Comparison of ENCODE assay signal across 9 mouse cellular contexts in genomic region chr6:126154372-126154982, GRCm38 (mm10). TPM values are rescaled to one million over a fixed set of nuclear protein-coding genes. Genes with fewer than 3 reads are reported as not detected.
DNase-seq lines count a peak whose midpoint lies in the region; ATAC-seq and TF ChIP-seq lines count a peak whose summit lies in the region.
"Had no signal": no experiment of that assay in that cellular context is flagged by ENCODE, and none has a peak within 500 bp of the region (broad histone marks: within the 10 kb centered on the region; RNA-seq: fewer than 3 reads in every experiment).

No protein-coding gene starts in this region.

- no peaks in the 10 kb centered on the region for H3K27me3 ChIP-seq in forebrain, embryonic 15.5 days
- H3K27me3 ChIP-seq: limb, embryonic 15.5 days had no signal

- 49% methylated on average over 8 of the region's 8 CpGs for WGBS in forebrain, embryonic 15.5 days

- peak; percentile 84 for ATAC-seq in frontal cortex, adult (ENCODE audit: low TSS enrichment)
- no peak for ATAC-seq in forebrain, embryonic 15.5 days (replicated peaks)

- TF ChIP-seq CTCF in embryonic fibroblast, embryonic 13.5 days (IDR thresholded peaks at IDR 0.05; ENCODE audit: borderline replicate concordance, insufficient read depth, low read length): peak; percentile 65; the same call in 1 of the 2 replicates

- no peak overlapping the region for H3K9ac ChIP-seq in forebrain, embryonic 15.5 days (replicated peaks)
- H3K9ac ChIP-seq: limb, embryonic 15.5 days had no signal

- DNase-seq in frontal cortex, postnatal 10 days (ENCODE audit: low spot score in 2 of 2): no peak
- DNase-seq in adipocyte (ENCODE audit: low spot score): peak; percentile 25
- DNase-seq in kidney, postnatal 14 days: peak; percentile 74
- no peak for DNase-seq in testis, postnatal 10 days (ENCODE audit: low spot score)
- DNase-seq in T-cell, adult 2 months (ENCODE audit: low spot score): no peak

- TF ChIP-seq POLR2A in embryonic fibroblast, embryonic 13.5 days (IDR thresholded peaks at IDR 0.05; ENCODE audit: low read depth, low read length): no peak

- H3K9me3 ChIP-seq in forebrain, embryonic 15.5 days: no peaks in the 10 kb centered on the region
- H3K9me3 ChIP-seq: limb, embryonic 15.5 days had no signal

- no peaks in the 10 kb centered on the region for H3K4me1 ChIP-seq in embryonic fibroblast, embryonic 13.5 days (ENCODE audit: control insufficient read depth, insufficient read depth, low read length)
- H3K4me1 ChIP-seq in forebrain, embryonic 15.5 days: no peaks in the 10 kb centered on the region

- H3K27ac ChIP-seq in embryonic fibroblast, embryonic 13.5 days (ENCODE audit: insufficient read depth, low read length): no peak overlapping the region
- no peak overlapping the region for H3K27ac ChIP-seq in forebrain, embryonic 15.5 days (replicated peaks)
- H3K27ac ChIP-seq: limb, embryonic 15.5 days had no signal

- no peaks in the 10 kb centered on the region for H3K36me3 ChIP-seq in forebrain, embryonic 15.5 days

- H3K4me2 ChIP-seq in forebrain, embryonic 15.5 days (replicated peaks): no peak overlapping the region
- H3K4me2 ChIP-seq: limb, embryonic 15.5 days had no signal

- no peak overlapping the region for H3K4me3 ChIP-seq in embryonic fibroblast, embryonic 13.5 days (ENCODE audit: insufficient read depth, low read length)
- H3K4me3 ChIP-seq in forebrain, embryonic 15.5 days: no peak overlapping the region
- H3K4me3 ChIP-seq: limb, embryonic 15.5 days had no signal

RNA-seq across cellular contexts. Expression of gene Ntf3, which starts 12.2 kb away (rescaled TPM):
- 8.0 and 9.1 TPM in 2 replicates for polyA plus RNA-seq in embryonic fibroblast, embryonic 13.5 days (2011; ENCODE audit: insufficient read length, low read depth, missing spikeins)
- 5.0 and 7.0 TPM in 2 replicates for polyA plus RNA-seq in forebrain, embryonic 15.5 days (2015; fragmentation: Nextera tagmentation; extraction: Ambion mirVana)

Comparison
In these comparisons a context has a peak if more than half of its experiments do, and no peak if none do; other contexts are left out.
1. DNase-seq: peak in adipocyte (single experiment) and kidney, postnatal 14 days (single experiment); none in frontal cortex, postnatal 10 days (0 of 2), testis, postnatal 10 days (single experiment) and T-cell, adult 2 months (single experiment).